Mouse (Mus musculus): Measurements from ENCODE around the gene Klra5. TPM values are rescaled to one million over a fixed set of nuclear protein-coding genes. Genes with fewer than 3 reads are reported as not detected.

Klra5 gene
- not detected in 2 replicates for polyA plus RNA-seq (2012)

GRCm38 (mm10) chr6:129917476-129917946, at the start of gene Klra5:
Klra5 (minus strand) TSS chr6:129917650.

GRCm38 (mm10) chr6:129876549-129876948, 40.9 kb downstream of the Klra5 start, which contains the start of gene Klra17:
Klra17 (minus strand) TSS chr6:129876672.

DNA sequence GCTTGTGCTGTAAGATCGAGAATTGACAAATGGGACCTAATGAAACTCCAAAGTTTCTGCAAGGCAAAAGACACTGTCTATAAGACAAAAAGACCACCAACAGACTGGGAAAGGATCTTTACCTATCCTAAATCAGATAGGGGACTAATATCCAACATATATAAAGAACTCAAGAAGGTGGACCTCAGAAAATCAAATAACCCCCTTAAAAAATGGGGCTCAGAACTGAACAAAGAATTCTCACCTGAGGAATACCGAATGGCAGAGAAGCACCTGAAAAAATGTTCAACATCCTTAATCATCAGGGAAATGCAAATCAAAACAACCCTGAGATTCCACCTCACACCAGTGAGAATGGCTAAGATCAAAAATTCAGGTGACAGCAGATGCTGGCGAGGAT, 55.1 kb downstream of the Klra5 start, which contains the start of gene Gm17631:
Gm17631 (plus strand) TSS at position 301 of the 400 bp plus-strand sequence.

Other genes starting within 250 kb of the Klra5 start
- gene Klrc1, start 238.7 kb downstream of the Klra5 start, polyA plus RNA-seq (2012): 0.23 and 1.00 TPM in 2 replicates
- gene Klri1, start 200.5 kb downstream of the Klra5 start, polyA plus RNA-seq (2012): not detected in 2 replicates
- 0.01 and 0.03 TPM in 2 replicates for gene Klri2, start 177.2 kb downstream of the Klra5 start, polyA plus RNA-seq (2012)
- gene Gm156, start 133.4 kb downstream of the Klra5 start, polyA plus RNA-seq (2012): not detected in 2 replicates
- not detected in 2 replicates for gene Gm17631, start 55.0 kb downstream of the Klra5 start, polyA plus RNA-seq (2012)
- gene Klra17, start 41.0 kb downstream of the Klra5 start, polyA plus RNA-seq (2012): 0.07 TPM in 1 of 2 replicates, not detected in the other
- not detected in 2 replicates for gene Klra6, start 109.3 kb upstream of the Klra5 start, polyA plus RNA-seq (2012)
- 0.06 TPM in 1 of 2 replicates, not detected in the other for gene Klra4, start 149.6 kb upstream of the Klra5 start, polyA plus RNA-seq (2012)
- gene Klra8, start 212.2 kb upstream of the Klra5 start, polyA plus RNA-seq (2012): 0.07 TPM in 1 of 2 replicates, not detected in the other

Measured in megakaryocyte-erythroid progenitor cell, adult 5 weeks (primary cell).